Mouse (Mus musculus): ENCODE measurements around the gene Dnase1l3. TPM values are rescaled to one million over a fixed set of nuclear protein-coding genes. Genes with fewer than 3 reads are reported as not detected.
"Not testable (repeated sequence)": the region's sequence is repeated elsewhere in the genome, so short reads cannot be mapped to it uniquely, and the experiment has no call there.

Gene Dnase1l3
- polyA plus RNA-seq, 1 experiment from 2014 or later: not detected

DNA sequence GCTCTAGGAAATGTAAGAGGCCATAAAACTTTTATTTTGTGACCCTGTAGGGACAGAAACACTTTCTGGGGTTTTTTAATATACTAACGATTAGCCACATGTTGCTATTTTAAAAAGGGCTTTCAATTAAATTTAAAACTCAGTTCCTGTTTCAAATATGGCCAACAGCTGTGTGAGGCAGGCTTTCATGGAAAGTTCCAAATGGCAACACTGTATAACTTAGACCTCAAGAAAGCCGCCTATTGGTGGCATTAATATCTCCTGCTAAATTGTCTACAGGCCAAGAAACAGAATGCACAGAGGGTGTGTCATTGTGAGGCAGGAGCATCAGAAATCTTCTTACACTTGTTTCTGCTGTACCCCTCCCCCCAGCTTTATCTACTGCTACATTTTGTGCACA is 13.1 kb upstream of the Dnase1l3 start:
- Histone ChIP-seq H3K4me3 (no peak overlapping the region), H3K36me3 (no peaks in the 10 kb centered on the region), H3K27me3 (ENCODE audit: low read depth, poor library complexity, severe bottlenecking) (peaks cover 13% of the 10 kb centered on the region), H3K4me1 (peaks cover 21% of the 10 kb centered on the region), H3K9me3 (replicated peaks) (no peaks in the 10 kb centered on the region), H3K27ac (replicated peaks) (no peak overlapping the region)
- WGBS: 84% methylated on average over 2 of the region's 2 CpGs
- no peak for DNase-seq (ENCODE audit: low spot score)

DNA sequence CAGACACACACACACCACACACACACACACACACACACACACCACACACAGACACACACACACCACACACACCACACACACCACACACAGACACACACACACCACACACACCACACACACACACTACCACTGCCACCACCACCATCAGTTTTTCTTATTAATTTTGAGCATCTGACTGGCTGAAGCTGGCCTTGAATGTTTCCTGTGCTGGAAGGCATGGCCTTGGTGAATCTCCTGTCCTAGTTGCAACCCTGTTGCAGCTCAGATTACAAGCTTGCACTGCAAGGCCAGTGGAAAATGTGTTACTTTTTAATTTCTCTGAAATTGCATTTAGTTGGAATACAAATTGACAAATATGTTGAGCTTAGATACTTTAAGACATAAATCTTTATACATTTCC is 12.7 kb upstream of the Dnase1l3 start:
- Histone ChIP-seq H3K9me3 (replicated peaks) (no peaks in the 10 kb centered on the region), H3K36me3 (no peaks in the 10 kb centered on the region), H3K27ac (replicated peaks) (no peak overlapping the region), H3K27me3 (ENCODE audit: low read depth, poor library complexity, severe bottlenecking) (peaks cover 17% of the 10 kb centered on the region), H3K4me3 (no peak overlapping the region), H3K4me1 (peaks cover 24% of the 10 kb centered on the region)
- DNase-seq (ENCODE audit: low spot score): no peak

DNA sequence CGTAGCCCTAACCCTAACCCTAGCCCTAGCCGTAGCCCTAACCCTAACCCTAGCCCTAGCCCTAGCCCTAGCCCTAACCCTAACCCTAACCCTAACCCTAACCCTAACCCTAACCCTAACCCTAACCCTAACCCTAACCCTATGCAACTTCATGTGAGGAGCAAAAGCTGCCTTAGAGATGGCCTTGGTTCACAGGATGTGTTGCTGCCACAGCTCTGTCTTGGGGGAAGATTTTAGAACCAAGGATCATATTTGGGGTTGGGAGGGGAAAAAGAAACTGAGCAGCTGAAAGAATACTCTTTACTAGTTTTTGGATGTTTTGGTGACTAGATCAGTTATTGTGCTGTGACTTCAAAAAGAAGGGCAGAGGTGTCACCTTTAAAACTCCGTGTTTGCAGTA is 11.7 kb upstream of the Dnase1l3 start:
- not testable (repeated sequence) for H3K27ac ChIP-seq (replicated peaks); DNase-seq (ENCODE audit: low spot score); H3K4me3 ChIP-seq; H3K9me3 ChIP-seq (replicated peaks); H3K36me3 ChIP-seq
- peaks cover 28% of the 10 kb centered on the region for H3K4me1 ChIP-seq
- WGBS: 64% methylated on average over 3 of the region's 3 CpGs
- peaks cover 27% of the 10 kb centered on the region for H3K27me3 ChIP-seq (ENCODE audit: low read depth, poor library complexity, severe bottlenecking)

DNA sequence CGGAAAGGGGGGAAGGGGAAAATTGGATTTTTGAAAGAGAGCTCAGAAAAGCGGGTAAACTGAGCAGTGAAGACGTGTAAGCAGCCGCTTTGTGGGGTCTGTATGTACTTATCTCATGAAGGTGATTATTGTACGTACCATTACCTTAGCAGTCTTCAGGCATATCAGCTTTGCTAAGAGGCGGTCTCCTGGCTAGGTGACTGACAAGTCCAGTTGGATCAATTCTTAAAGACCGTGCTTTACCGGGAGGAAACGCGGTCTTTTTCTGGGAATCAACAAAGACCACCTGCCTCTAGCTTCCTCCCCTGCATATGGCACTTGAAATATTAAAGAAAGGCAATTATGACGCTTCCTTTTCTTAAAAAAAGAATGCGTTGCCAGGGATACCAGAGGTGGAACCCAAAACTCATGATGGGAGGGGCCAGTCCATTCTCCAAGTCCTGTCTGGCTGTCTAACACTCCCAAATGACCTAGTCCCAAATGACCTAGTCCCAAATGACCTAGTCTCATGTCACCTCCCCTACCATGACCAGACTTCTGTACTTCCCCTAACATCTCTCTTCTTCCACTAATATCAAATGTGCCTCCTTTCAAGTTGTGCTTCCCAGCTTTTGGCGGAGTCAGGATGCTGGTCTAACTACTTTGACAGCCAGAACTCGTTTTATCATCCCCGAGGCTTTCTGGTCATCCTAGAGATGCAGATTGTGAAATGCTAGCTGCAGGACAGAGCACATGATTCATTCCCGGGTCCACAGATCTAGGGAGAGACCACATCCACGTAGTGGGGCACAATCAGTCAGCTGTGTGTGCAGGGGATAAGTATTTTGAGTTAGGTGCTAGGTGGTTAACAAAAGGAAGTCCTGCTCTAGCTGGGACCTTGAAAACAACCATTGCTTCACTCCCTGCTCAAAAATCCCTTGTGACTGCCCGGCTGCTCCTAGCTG is 9.6 kb upstream of the Dnase1l3 start:
- Histone ChIP-seq H3K9me3 (replicated peaks) (no peaks in the 10 kb centered on the region), H3K36me3 (no peaks in the 10 kb centered on the region), H3K27me3 (ENCODE audit: low read depth, poor library complexity, severe bottlenecking) (peaks cover 48% of the 10 kb centered on the region), H3K27ac (replicated peaks) (peak overlapping the region; percentile 76; the same call in 1 of the 2 replicates), H3K4me3 (peak overlapping the region; percentile 64), H3K4me1 (peaks cover 29% of the 10 kb centered on the region)
- DNase-seq (ENCODE audit: low spot score): no peak
- WGBS: 56% methylated on average over 18 of the region's 18 CpGs

DNA sequence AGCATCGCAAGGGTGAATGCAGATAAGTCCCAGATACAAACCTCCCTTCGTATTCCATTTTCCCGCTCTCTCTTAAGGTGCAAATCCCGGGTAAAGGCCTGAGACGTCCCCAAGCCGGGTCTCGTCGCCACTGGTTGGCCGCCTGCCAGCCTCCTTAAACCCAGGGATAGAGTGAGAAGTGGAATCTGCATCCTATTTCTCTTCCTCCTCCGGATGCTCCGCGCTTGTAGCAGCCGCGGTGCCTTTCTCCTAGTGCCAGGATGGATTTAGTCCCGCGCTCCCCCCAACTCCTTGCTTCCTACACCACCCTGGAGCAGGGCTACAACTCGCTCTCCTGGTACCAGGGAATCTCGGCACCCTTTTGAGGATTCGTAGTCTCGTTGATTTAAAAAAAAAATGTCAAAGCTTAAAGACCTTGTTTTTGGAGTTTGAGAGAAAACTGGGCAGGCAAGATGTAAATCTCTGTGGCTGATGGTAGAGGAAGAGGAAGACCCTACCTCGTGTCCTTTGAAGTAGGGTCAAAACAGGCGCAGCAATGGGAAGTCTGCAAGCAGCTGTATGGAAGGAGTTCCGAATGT is 8.8 kb upstream of the Dnase1l3 start:
- no peaks in the 10 kb centered on the region for H3K9me3 ChIP-seq (replicated peaks)
- H3K27ac ChIP-seq (replicated peaks): peak overlapping the region; percentile 76
- peaks cover 29% of the 10 kb centered on the region for H3K4me1 ChIP-seq
- peak overlapping the region; percentile 64 for H3K4me3 ChIP-seq
- peaks cover 55% of the 10 kb centered on the region for H3K27me3 ChIP-seq (ENCODE audit: low read depth, poor library complexity, severe bottlenecking)
- DNase-seq (ENCODE audit: low spot score): no peak
- WGBS: 3% methylated on average over 23 of the region's 23 CpGs
- no peaks in the 10 kb centered on the region for H3K36me3 ChIP-seq

DNA sequence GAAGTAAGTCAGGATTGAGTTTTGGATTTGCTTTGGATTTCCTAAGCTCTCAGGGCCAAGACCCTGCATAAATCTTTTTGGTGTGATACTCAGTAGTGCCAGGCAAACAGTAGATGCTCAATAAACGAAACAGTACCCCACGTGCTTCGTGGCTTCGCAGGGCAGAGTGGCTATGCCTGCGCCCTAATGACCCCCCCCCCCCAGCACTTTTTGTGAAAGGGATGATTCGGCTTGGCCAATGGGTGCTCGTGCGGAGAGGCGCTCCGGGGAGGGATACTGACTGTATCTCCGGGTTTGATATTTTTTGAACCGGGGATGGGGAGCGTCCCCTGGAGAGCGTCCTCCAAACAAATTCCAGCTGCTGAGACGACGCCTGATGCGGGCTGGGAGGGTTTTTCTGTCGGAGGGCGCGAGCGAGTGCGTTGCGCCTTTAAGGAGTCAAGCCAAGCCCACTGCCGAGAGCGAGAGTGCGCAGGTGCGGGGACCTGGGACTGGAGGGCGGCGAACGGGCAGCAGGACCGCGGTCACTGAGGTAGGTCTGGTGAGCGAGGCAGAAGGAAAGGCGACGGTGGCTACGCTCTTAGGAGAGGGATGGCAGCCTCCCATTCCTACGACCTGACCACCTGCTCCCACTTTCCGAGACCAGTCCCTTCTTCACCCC is 8.2 kb upstream of the Dnase1l3 start, which contains the start of gene Abhd6:
Gene Abhd6, plus strand, starts transcription at position 471 of the 661 bp plus-strand sequence.
- DNase-seq (ENCODE audit: low spot score): peak; percentile 88
- peak within 1 kb of the TSS; percentile 64 for H3K4me3 ChIP-seq
- no peaks in the 10 kb centered on the region for H3K9me3 ChIP-seq (replicated peaks)
- WGBS: 3% methylated on average over 38 of the region's 38 CpGs
- H3K27me3 ChIP-seq (ENCODE audit: low read depth, poor library complexity, severe bottlenecking): peaks cover 55% of the 10 kb centered on the region
- no peaks in the 10 kb centered on the region for H3K36me3 ChIP-seq
- peaks cover 29% of the 10 kb centered on the region for H3K4me1 ChIP-seq
- peak within 1 kb of the TSS; percentile 76 for H3K27ac ChIP-seq (replicated peaks)

DNA sequence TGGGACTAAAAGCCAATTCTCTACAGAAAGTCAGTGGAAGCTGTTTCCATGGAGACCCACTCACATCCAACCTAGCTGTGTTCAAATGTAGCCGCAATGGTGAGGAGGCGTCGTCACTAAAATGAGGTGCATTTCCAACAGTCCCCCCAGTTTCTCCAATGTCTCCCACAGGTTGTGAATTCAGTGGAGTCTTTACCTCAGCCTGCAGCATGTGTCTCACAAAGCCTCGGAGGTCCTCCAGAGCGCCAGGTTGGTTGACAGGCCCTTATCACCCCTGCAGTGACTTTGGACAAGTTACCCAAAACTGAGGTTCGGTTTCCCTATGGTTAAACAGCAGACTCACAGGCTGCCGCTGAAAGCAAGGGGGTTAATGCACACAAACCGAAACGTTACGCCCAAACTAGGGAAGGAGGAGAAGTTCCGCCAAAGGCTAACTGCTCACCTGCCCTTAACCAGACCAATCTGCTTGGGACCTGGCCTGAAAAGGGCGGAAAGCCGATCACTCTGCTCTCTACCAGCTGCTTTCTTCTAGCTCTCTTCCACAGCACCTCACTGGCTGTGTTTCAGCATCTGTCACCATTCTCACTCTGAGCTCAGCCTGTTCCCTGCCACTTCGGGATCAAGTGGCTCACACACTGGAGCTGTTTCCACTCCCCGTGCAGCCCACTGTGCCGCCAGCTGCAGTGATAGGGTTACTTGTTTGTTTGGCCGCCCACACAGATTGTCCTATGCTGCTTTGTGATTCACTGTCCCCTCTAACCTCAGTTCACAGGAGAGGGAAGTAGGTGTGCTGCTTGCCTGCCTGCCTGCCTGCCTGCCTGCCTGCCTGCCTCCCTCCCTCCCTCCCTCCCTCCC is 6.7 kb upstream of the Dnase1l3 start:
- Histone ChIP-seq H3K27ac (replicated peaks) (no peak overlapping the region), H3K4me1 (peaks cover 33% of the 10 kb centered on the region), H3K4me3 (no peak overlapping the region), H3K27me3 (ENCODE audit: low read depth, poor library complexity, severe bottlenecking) (peaks cover 55% of the 10 kb centered on the region), H3K9me3 (replicated peaks) (no peaks in the 10 kb centered on the region), H3K36me3 (no peaks in the 10 kb centered on the region)
- no peak for DNase-seq (ENCODE audit: low spot score)
- 29% methylated on average over 17 of the region's 17 CpGs for WGBS

DNA sequence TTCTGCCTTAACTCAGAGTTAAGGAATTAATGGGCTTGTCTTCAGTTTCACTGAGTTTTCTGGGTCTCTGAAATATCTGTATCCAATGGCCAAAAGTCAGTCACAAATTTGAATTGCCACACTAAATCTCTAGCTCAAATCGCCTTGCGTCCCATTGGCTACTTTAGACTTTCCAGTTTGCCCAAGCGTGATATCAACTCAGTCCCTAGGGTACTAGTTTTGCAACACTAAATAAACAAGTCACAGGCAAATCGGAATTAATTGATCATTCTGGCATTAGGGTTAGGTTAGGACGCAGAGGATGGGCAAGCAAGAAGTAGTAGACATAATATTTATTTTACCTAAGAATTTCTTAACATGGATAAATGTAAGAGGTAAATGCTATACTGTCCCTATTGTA is 5.9 kb upstream of the Dnase1l3 start:
- Histone ChIP-seq H3K9me3 (replicated peaks) (no peaks in the 10 kb centered on the region), H3K4me3 (no peak overlapping the region), H3K27ac (replicated peaks) (no peak overlapping the region), H3K4me1 (peaks cover 33% of the 10 kb centered on the region), H3K36me3 (no peaks in the 10 kb centered on the region), H3K27me3 (ENCODE audit: low read depth, poor library complexity, severe bottlenecking) (peaks cover 55% of the 10 kb centered on the region)
- 85% methylated on average over 5 of the region's 5 CpGs for WGBS
- no peak for DNase-seq (ENCODE audit: low spot score)

DNA sequence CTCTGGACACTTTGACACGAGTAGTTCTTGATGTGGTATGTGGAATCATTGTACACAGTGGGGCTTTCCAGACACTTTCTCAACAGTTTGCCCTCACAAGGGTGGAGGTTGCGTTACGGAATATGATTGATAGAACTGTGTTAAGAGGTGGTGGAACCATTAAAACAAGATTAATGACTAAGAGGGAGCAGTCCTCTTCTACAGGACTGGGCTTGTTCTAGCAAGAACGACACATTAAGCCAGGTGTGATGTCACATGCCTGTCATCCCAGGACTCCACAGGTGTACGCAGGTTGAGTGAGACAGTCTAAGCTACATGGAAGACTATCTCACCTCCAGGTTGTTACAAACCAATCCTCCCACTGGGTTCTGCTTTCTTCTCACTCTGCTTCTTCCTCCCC is 5.1 kb upstream of the Dnase1l3 start:
- peaks cover 31% of the 10 kb centered on the region for H3K4me1 ChIP-seq
- no peaks in the 10 kb centered on the region for H3K9me3 ChIP-seq (replicated peaks)
- no peaks in the 10 kb centered on the region for H3K36me3 ChIP-seq
- DNase-seq (ENCODE audit: low spot score): no peak
- WGBS: 81% methylated on average over 5 of the region's 5 CpGs
- H3K27ac ChIP-seq (replicated peaks): no peak overlapping the region
- H3K27me3 ChIP-seq (ENCODE audit: low read depth, poor library complexity, severe bottlenecking): peaks cover 53% of the 10 kb centered on the region
- H3K4me3 ChIP-seq: no peak overlapping the region

DNA sequence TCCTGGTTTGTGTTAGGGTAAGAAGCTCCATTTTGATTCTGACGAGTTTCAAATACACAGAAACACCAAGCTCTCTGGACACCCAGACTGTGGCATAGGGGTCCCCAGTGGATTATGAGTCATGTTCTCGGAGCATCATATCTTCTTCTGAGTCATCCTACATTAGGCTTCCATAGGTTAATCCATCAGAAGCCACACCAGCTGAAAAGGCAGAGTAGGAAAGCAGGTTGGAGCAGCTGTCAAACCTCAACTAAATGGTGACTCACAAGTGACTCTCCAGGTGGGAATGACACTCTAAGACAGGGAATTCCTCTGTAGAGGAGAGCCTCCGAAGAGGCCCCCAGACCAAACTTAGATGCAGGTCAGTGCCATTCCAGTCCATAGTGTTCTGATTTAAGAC is 4.7 kb upstream of the Dnase1l3 start:
- Histone ChIP-seq H3K36me3 (no peaks in the 10 kb centered on the region), H3K9me3 (replicated peaks) (no peaks in the 10 kb centered on the region), H3K27ac (replicated peaks) (no peak overlapping the region), H3K27me3 (ENCODE audit: low read depth, poor library complexity, severe bottlenecking) (peaks cover 49% of the 10 kb centered on the region), H3K4me3 (no peak overlapping the region), H3K4me1 (peaks cover 27% of the 10 kb centered on the region)
- 83% methylated on average over 3 of the region's 3 CpGs for WGBS
- DNase-seq (ENCODE audit: low spot score): no peak

DNA sequence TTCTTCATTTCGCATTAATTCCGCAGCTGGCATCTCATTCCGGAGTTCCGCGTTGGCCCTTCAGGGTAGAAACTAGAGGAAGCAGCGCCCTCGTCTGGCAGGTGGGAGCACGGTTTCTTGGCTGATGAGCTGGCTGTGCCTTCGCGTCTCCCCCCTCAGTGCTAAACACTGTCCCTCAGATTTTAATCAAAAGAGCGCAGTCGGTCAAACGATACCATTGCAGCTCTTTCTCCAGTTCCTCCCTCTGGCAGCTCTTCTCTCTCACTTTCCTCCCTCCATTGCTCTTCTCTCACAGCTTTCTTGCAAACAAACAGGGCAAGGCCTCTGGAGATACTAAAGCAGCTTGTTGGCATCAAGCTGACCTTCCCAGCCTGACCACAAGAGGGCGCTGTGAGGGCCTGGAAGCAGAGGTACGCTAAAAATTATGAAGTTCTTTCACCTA is 2.9 kb upstream of the Dnase1l3 start:
- peaks cover 9% of the 10 kb centered on the region; the same call in 1 of the 2 replicates for H3K4me1 ChIP-seq
- no peaks in the 10 kb centered on the region for H3K36me3 ChIP-seq
- H3K4me3 ChIP-seq: peak overlapping the region; percentile 40
- H3K9me3 ChIP-seq (replicated peaks): no peaks in the 10 kb centered on the region
- WGBS: 2% methylated on average over 15 of the region's 15 CpGs
- peak overlapping the region; percentile 73 for H3K27ac ChIP-seq (replicated peaks)
- DNase-seq (ENCODE audit: low spot score): peak; percentile 88
- H3K27me3 ChIP-seq (ENCODE audit: low read depth, poor library complexity, severe bottlenecking): peaks cover 40% of the 10 kb centered on the region

DNA sequence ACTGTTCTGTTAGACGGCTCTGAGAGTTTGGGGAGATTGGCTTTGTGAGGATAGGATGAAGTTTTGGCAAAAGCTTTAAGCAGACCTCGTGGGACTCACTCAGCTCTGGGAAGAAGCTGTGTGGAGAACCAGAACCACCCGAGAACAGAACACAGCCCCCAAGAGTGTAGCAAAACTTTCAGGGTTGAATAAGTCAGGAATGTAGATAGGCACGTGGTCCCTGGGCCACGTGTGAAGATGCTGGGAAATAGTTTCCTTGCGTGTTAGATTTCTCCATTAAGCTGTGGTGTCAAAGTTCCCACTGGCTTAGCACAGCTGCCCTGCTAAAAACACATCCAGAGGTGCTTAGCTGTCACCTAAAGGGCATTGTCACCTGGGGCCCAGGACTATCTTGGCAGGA is 2.2 kb downstream of the Dnase1l3 start:
- H3K27me3 ChIP-seq (ENCODE audit: low read depth, poor library complexity, severe bottlenecking): no peaks in the 10 kb centered on the region

More for the DNA sequence above, 2.2 kb downstream of the Dnase1l3 start:
- Histone ChIP-seq H3K9me3 (replicated peaks) (no peaks in the 10 kb centered on the region), H3K27ac (replicated peaks) (no peak overlapping the region), H3K4me1 (peaks cover 10% of the 10 kb centered on the region), H3K36me3 (no peaks in the 10 kb centered on the region), H3K4me3 (no peak overlapping the region)
- WGBS: 82% methylated on average over 6 of the region's 6 CpGs
- no peak for DNase-seq (ENCODE audit: low spot score)

All from midbrain, embryonic 10.5 days (tissue).